Mouse (Mus musculus): ENCODE results near the gene Sec61b. TPM values are rescaled to one million over a fixed set of nuclear protein-coding genes. Genes with fewer than 3 reads are reported as not detected.

Gene Sec61b
- polyA plus RNA-seq, 1 experiment from 2014 or later: 432 TPM

DNA sequence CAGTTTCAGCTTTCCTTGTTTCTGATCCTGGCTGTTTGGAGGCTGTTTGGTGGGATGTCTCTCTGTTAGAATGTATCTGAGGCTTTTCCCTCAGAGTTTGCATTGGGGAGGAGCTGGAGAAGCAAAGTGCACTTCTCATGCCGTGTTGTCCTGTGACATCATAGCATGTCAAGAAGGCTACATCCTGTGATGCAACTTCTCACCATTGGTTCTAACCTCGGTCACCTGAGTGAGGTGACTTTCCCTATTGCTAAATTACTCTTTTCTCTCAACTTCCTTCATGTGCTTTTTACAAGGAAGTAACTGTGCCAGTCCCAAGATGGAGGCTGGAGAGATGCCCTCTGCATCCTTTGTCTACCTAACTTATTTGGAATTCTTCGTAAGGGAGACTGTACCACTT, 25.9 kb upstream of the Sec61b start:
- no peak for ATAC-seq (replicated peaks; ENCODE audit: low FRiP score)
- no peak overlapping the region for H3K4me3 ChIP-seq (replicated peaks)
- H3K27ac ChIP-seq: no peak overlapping the region
- H3K4me2 ChIP-seq: no peak overlapping the region
- WGBS: 93% methylated on average over 3 of the region's 3 CpGs
- H3K36me3 ChIP-seq: no peaks in the 10 kb centered on the region
- no peaks in the 10 kb centered on the region for H3K4me1 ChIP-seq
- H3K27me3 ChIP-seq: peaks cover 10% of the 10 kb centered on the region
- no peaks in the 10 kb centered on the region for H3K9me3 ChIP-seq (replicated peaks)
- H3K9ac ChIP-seq: no peak overlapping the region

GRCm38 (mm10) chr4:47449116-47449515, 25.3 kb upstream of the Sec61b start:
- Histone ChIP-seq H3K4me2 (no peak overlapping the region), H3K9me3 (replicated peaks) (no peaks in the 10 kb centered on the region), H3K9ac (no peak overlapping the region), H3K27me3 (peaks cover 10% of the 10 kb centered on the region), H3K27ac (no peak overlapping the region), H3K4me3 (replicated peaks) (no peak overlapping the region), H3K4me1 (no peaks in the 10 kb centered on the region), H3K36me3 (no peaks in the 10 kb centered on the region)
- 40% methylated on average over 5 of the region's 5 CpGs for WGBS
- no peak for ATAC-seq (replicated peaks; ENCODE audit: low FRiP score)

GRCm38 (mm10) chr4:47449586-47450522, 24.6 kb upstream of the Sec61b start:
- no peak for ATAC-seq (replicated peaks; ENCODE audit: low FRiP score)
- 29% methylated on average over 18 of the region's 18 CpGs for WGBS
- Histone ChIP-seq H3K4me3 (replicated peaks) (no peak overlapping the region), H3K9ac (no peak overlapping the region), H3K27ac (no peak overlapping the region), H3K9me3 (replicated peaks) (no peaks in the 10 kb centered on the region), H3K4me1 (no peaks in the 10 kb centered on the region), H3K27me3 (peaks cover 10% of the 10 kb centered on the region), H3K36me3 (no peaks in the 10 kb centered on the region), H3K4me2 (no peak overlapping the region)

DNA sequence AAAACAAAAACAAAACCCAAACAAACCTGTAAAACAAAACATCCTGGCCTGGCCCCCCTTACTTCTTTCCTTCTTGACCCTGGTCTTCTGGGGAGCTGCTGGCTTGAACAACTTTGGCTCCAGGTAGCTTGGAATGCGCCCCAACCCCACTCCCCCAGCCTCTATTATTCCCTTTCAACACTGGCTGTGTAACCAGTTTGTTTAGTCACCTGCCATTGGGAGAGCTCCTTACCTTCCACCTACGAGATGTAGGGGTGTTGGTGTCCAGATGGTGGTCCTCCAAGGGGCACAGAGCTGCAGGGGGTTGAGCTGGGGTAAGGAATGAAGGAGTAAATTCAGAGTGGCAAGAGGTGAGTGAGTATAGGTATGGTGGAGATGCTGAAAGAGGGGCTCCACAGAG, 7.3 kb upstream of the Sec61b start:
- no peaks in the 10 kb centered on the region for H3K4me1 ChIP-seq
- no peak for ATAC-seq (replicated peaks; ENCODE audit: low FRiP score)
- no peaks in the 10 kb centered on the region for H3K27me3 ChIP-seq
- peaks cover 10% of the 10 kb centered on the region for H3K9me3 ChIP-seq (replicated peaks)
- H3K4me2 ChIP-seq: no peak overlapping the region
- H3K36me3 ChIP-seq: peaks cover 58% of the 10 kb centered on the region
- H3K27ac ChIP-seq: no peak overlapping the region
- no peak overlapping the region for H3K4me3 ChIP-seq (replicated peaks)
- H3K9ac ChIP-seq: no peak overlapping the region
- WGBS: 94% methylated on average over 2 of the region's 2 CpGs

DNA sequence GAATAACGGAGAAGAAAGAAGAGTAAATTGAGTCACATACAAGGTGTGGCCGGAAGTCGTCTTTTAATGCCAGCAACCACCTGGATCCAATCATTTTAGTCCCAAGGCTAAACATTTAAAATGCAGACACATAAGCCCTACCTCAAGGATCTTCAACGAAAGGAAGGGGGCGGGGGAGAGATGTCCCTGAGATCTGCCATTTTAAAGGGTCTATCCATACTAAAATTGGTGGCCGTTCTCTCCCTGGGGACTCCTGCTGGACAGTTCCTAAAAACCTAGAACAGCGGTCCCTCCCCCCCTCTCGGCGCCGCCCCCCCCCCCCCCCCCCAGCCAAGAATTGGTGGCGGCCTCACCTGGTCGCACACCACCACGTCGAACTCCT, 881 bp upstream of the Sec61b start:
- 3% methylated on average over 11 of the region's 14 CpGs for WGBS
- Histone ChIP-seq H3K36me3 (peaks cover 66% of the 10 kb centered on the region), H3K9ac (peak overlapping the region; percentile 90), H3K9me3 (replicated peaks) (peaks cover 5% of the 10 kb centered on the region), H3K27me3 (no peaks in the 10 kb centered on the region), H3K27ac (peak overlapping the region; percentile 99), H3K4me3 (replicated peaks) (peak overlapping the region; percentile 95), H3K4me2 (peak overlapping the region; percentile 73), H3K4me1 (peaks cover 25% of the 10 kb centered on the region)
- peak; percentile 4; the same call in 1 of the 2 replicates for ATAC-seq (replicated peaks; ENCODE audit: low FRiP score)

GRCm38 (mm10) chr4:47474730-47475643, 529 bp downstream of the Sec61b start:
- Histone ChIP-seq H3K4me3 (replicated peaks) (peak overlapping the region; percentile 95), H3K9ac (peak overlapping the region; percentile 90), H3K27me3 (no peaks in the 10 kb centered on the region), H3K9me3 (replicated peaks) (no peaks in the 10 kb centered on the region), H3K4me2 (peak overlapping the region; percentile 73), H3K27ac (peak overlapping the region; percentile 99), H3K36me3 (peaks cover 65% of the 10 kb centered on the region), H3K4me1 (peaks cover 25% of the 10 kb centered on the region)
- 14% methylated on average over 31 of the region's 31 CpGs for WGBS
- no peak for ATAC-seq (replicated peaks; ENCODE audit: low FRiP score)

DNA sequence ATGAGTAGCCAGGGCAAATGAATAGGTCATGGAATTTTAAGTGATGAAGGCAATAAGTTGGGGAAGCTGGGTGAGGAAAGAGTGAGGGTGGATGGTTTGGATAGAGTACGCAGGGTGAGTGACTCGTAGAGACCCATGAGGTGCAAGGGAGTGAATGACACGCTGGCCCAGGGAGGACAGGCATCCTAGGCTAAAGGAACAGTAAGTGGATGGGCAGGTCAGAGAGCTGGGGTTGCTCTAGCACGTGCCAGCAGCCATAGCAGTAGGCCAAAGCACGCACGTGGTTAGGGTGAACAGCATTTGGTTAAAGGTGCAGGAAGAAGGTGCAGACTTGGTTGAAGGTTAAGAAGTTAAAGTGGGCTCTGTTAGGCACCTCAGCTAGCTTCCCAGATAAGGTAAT, 3.1 kb downstream of the Sec61b start:
- WGBS: 87% methylated on average over 6 of the region's 6 CpGs
- H3K4me2 ChIP-seq: no peak overlapping the region
- H3K4me3 ChIP-seq (replicated peaks): no peak overlapping the region
- no peaks in the 10 kb centered on the region for H3K27me3 ChIP-seq
- peaks cover 65% of the 10 kb centered on the region for H3K36me3 ChIP-seq
- peaks cover 25% of the 10 kb centered on the region for H3K4me1 ChIP-seq
- H3K27ac ChIP-seq: no peak overlapping the region
- no peak for ATAC-seq (replicated peaks; ENCODE audit: low FRiP score)
- no peaks in the 10 kb centered on the region for H3K9me3 ChIP-seq (replicated peaks)
- H3K9ac ChIP-seq: no peak overlapping the region

DNA sequence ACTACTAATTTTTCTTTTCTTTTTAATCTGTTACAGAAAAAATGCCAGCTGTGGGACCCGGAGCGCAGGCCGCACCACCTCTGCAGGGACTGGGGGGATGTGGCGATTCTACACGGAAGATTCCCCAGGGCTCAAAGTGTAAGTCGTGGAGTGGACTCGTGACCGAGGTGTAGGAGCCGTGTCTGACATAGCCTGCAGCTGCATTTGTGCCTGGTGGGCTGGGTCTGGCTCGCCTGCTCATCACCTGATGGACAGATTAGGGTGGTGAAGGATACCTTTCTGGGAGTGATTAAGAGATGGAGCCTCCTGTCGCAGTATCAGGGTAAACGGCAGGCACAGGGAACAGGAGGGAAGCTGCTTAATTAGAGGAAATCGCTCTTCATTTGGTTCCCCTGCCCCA, 5.6 kb downstream of the Sec61b start:
- H3K4me1 ChIP-seq: peaks cover 15% of the 10 kb centered on the region
- H3K27ac ChIP-seq: no peak overlapping the region
- peaks cover 82% of the 10 kb centered on the region for H3K36me3 ChIP-seq
- no peak overlapping the region for H3K4me3 ChIP-seq (replicated peaks)
- H3K9ac ChIP-seq: no peak overlapping the region
- no peaks in the 10 kb centered on the region for H3K9me3 ChIP-seq (replicated peaks)
- H3K4me2 ChIP-seq: no peak overlapping the region
- 91% methylated on average over 13 of the region's 13 CpGs for WGBS
- H3K27me3 ChIP-seq: no peaks in the 10 kb centered on the region
- ATAC-seq (replicated peaks; ENCODE audit: low FRiP score): no peak

DNA sequence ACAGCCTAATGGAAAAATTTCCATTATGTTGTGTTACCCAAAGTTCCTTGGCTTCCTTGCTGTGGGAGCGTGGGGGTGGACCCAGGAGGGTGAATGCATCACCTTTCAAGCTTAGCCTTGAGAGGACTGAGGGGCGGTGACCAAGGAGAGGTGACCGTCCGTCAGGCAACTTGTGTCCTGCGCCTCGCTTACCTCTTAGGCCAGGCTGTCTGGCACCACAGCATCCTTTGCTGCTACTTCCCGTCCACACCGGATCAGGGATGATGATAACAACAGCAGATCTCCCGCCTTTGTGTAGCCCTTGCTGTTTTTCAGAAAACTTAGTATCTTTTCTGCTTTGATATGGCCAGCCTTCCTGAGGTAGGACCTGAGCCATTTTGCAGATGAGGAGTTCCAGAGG, 6.1 kb downstream of the Sec61b start:
- no peaks in the 10 kb centered on the region for H3K9me3 ChIP-seq (replicated peaks)
- H3K4me3 ChIP-seq (replicated peaks): no peak overlapping the region
- H3K27ac ChIP-seq: no peak overlapping the region
- H3K36me3 ChIP-seq: peaks cover 82% of the 10 kb centered on the region
- ATAC-seq (replicated peaks; ENCODE audit: low FRiP score): no peak
- no peak overlapping the region for H3K9ac ChIP-seq
- peaks cover 10% of the 10 kb centered on the region for H3K4me1 ChIP-seq
- H3K27me3 ChIP-seq: no peaks in the 10 kb centered on the region
- H3K4me2 ChIP-seq: no peak overlapping the region
- 93% methylated on average over 9 of the region's 9 CpGs for WGBS

DNA sequence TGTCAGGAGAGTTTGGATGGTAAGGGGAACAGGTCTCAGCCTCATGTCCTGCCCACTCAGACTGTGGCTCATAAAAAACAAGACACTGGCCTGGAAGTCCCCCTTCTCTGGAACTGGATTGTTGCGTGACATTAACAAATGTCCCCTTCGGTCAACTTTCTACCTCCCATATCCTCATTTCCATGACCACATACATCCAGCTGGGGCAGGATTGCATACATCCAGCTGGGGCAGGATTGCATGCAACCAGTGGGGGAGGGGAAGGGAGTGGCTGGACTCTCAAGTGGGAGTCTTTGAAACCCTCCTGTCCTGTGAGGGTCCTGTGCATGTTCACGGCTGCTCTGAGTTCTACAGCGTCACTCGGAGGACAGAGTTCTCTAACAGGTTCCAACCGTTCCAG, 16.8 kb downstream of the Sec61b start:
- no peak overlapping the region for H3K4me3 ChIP-seq (replicated peaks)
- no peak for ATAC-seq (replicated peaks; ENCODE audit: low FRiP score)
- H3K27ac ChIP-seq: no peak overlapping the region
- H3K9me3 ChIP-seq (replicated peaks): no peaks in the 10 kb centered on the region
- H3K4me1 ChIP-seq: no peaks in the 10 kb centered on the region; the same call in 1 of the 2 replicates
- H3K36me3 ChIP-seq: no peaks in the 10 kb centered on the region
- H3K4me2 ChIP-seq: no peak overlapping the region
- H3K27me3 ChIP-seq: no peaks in the 10 kb centered on the region
- 68% methylated on average over 6 of the region's 6 CpGs for WGBS
- no peak overlapping the region for H3K9ac ChIP-seq

DNA sequence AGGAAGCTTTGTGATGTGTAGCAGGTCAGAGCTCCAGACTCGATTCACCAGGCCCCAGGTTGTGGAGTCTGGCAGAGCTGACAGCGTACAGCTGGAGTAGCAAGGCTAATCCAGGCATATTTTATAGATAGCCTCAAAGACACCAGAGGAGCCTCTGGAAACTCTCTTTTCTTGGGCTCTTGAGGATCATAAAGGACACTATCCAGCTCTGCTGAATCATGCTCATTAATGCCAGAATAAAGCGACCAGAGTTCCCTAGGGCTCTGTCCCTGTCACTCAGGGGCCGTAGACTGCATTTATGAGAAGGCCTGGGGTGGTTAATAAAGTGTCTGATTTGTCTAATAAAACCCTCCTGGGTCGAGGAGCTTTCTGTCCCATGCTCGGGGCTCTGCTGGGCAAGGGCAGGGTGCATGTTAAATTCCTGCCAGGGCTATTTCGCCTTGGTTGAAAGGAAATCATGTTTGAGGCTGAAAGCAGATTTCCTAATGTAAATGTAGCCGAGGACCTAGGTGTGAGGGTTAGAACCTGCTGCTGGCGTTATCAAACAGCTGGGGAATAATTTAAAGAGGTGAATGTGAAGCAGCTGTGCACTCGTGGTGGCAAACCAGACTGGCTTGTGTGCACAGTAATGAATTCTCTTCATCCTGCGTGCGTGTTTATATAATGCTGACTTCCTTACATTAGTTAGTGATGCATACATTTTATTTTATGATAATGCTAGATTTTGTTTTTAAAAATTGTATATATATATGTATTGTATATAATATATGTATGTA, 18.0 kb downstream of the Sec61b start:
- H3K9ac ChIP-seq: no peak overlapping the region
- no peaks in the 10 kb centered on the region for H3K9me3 ChIP-seq (replicated peaks)
- no peak overlapping the region for H3K4me3 ChIP-seq (replicated peaks)
- H3K4me1 ChIP-seq: no peaks in the 10 kb centered on the region; the same call in 1 of the 2 replicates
- H3K27me3 ChIP-seq: no peaks in the 10 kb centered on the region
- ATAC-seq (replicated peaks; ENCODE audit: low FRiP score): no peak
- no peak overlapping the region for H3K4me2 ChIP-seq
- 56% methylated on average over 12 of the region's 12 CpGs for WGBS
- no peak overlapping the region for H3K27ac ChIP-seq
- no peaks in the 10 kb centered on the region for H3K36me3 ChIP-seq
